Mouse (Mus musculus) forebrain, embryonic 14.5 days (tissue): ENCODE data around the gene Cx3cr1. TPM values are rescaled to one million over a fixed set of nuclear protein-coding genes. Genes with fewer than 3 reads are reported as not detected.

Experiments
- ATAC-seq: fragments of 200-750 bp; cut with Nextera tagmentation; 2 replicates; pipeline ENCODE4 v1.8.0; 2017; ENCODE audit warnings: mild to moderate bottlenecking, moderate library complexity
- DNase-seq: peaks from one replicate; pipeline ENCODE4 v3.0.0-alpha.2; 2015; ENCODE audit warnings: low spot score
- H3K27ac ChIP-seq: fragments of 300-500 bp; sonication (generic); 2 replicates; pipeline ENCODE4 v1.5.1; 2014; ENCODE audit warnings: low read depth, mild to moderate bottlenecking, control low read depth, low read length, moderate library complexity
- H3K27me3 ChIP-seq: fragments of 300-500 bp; sonication (generic); replicated peaks from 2 replicates; pipeline ENCODE4 v1.6.1; 2014; ENCODE audit warnings: low read length, control low read depth, mixed read lengths; ENCODE audit not compliant: control insufficient read depth, insufficient read depth
- H3K36me3 ChIP-seq: fragments of 300-500 bp; sonication (generic); 2 replicates; pipeline ENCODE4 v1.6.1; 2014; ENCODE audit warnings: low read length, control low read depth; ENCODE audit not compliant: control insufficient read depth, insufficient read depth
- H3K4me1 ChIP-seq: fragments of 300-500 bp; sonication (generic); 2 replicates; pipeline ENCODE4 v1.6.1; 2014; ENCODE audit warnings: antibody characterized with exemption, low read length, control low read depth; ENCODE audit not compliant: control insufficient read depth, insufficient read depth
- H3K4me2 ChIP-seq: fragments of 300-500 bp; sonication (generic); 2 replicates; pipeline ENCODE4 v1.6.1; 2014; ENCODE audit warnings: mild to moderate bottlenecking, control low read depth, low read length
- H3K4me3 ChIP-seq: fragments of 300-500 bp; sonication (generic); 2 replicates; pipeline ENCODE4 v1.5.1; 2014; ENCODE audit warnings: low read depth, low read length, control low read depth
- H3K9ac ChIP-seq: fragments of 300-500 bp; sonication (generic); 2 replicates; pipeline ENCODE4 v1.6.1; 2014; ENCODE audit warnings: mild to moderate bottlenecking, low read length, control low read depth, moderate library complexity
- H3K9me3 ChIP-seq: fragments of 300-500 bp; sonication (generic); replicated peaks from 2 replicates; pipeline ENCODE4 v1.6.1; 2016; ENCODE audit warnings: low read length, control low read depth, mixed read lengths; ENCODE audit not compliant: control insufficient read depth
- WGBS: fragments of 180-500 bp; shearing (Covaris S2); extraction: QIAGEN DNeasy Blood & Tissue Kit; methylation state at CpG from one replicate; pipeline ENCODE4 v1.1.7; 2014; 5-methylcytosine and 5-hydroxymethylcytosine counted together
- polyA plus RNA-seq: library from polyadenylated mRNA; unstranded; fragments of >200 nt; fragmentation: Nextera tagmentation; extraction: Ambion mirVana; gene quantifications from 2 replicates; pipeline ENCODE4 v1.2.1, GENCODE M21; 2014

Cx3cr1 gene
- polyA plus RNA-seq, 1 experiment from 2014 or later = 2.5 TPM

DNA sequence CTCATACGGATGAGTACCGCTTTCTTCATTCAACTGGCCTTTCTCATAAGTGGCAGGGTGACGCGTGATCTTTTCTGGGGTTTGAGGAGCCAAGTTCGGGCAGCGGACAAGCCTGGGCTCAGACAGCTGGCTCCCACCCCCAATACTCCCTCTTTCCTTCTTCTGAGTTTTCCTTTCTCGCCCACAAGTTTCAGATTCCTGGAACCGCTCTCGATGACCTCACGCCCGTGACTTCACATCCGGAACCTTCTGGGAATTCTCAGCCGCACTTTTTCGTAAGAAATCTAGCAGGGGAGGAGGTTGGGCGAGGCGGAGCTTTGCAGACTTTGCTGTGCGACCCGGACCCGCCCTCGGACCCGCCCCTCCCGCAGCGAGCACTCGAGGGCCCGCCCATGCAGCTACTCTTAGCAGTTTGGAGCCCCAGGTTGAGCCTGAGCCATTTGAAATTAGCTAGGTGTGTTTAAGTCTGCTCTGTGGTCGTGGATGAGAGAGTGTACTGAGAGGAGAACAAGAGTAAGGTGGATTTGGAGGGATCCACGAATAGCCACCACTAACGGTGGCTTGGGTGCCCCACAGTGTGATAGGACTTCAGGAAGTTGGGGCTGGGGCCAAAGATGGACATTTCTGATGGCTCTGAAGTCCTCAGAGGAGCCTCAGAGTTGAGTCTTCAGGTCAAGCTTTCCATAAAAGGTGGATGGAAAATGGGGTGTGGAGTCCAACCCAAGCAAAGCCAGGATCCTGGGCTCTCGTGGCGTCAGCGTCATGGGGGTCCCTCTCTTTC lies 67.5 kb downstream of the Cx3cr1 start:
- Histone ChIP-seq H3K27ac (no peak overlapping the region), H3K4me3 (peak overlapping the region; percentile 22), H3K27me3 (no peaks in the 10 kb centered on the region), H3K4me1 (peaks cover 8% of the 10 kb centered on the region; the same call in 1 of the 2 replicates), H3K4me2 (peak overlapping the region; percentile 54), H3K36me3 (no peaks in the 10 kb centered on the region), H3K9me3 (no peaks in the 10 kb centered on the region), H3K9ac (peak overlapping the region; percentile 48)
- WGBS = 10% methylated on average over 31 of the region's 31 CpGs
- ATAC-seq (peak; percentile 63), DNase-seq (peak; percentile 76)

DNA sequence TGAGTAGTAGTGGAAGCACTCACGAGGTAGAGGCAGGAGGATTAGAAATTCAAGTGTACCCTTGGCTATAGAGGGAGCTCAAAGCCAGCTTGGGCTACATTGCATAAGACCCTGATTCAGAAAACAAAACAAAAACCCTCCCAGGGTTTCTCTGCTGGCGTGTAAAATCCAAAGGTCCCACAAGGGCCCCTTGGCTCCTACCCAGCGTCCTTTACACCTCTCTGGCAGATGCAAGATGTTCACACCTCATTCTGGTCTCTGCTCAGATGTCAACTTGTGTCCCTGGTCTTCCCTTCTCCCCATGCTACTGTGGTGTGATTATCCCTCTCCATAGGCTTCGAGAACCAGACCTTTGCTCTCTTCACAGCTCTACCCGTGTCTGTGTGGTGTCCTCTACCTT lies 68.9 kb downstream of the Cx3cr1 start:
- no peak for ATAC-seq
- Histone ChIP-seq H3K36me3 (no peaks in the 10 kb centered on the region), H3K27me3 (no peaks in the 10 kb centered on the region), H3K27ac (no peak overlapping the region), H3K4me1 (peaks cover 8% of the 10 kb centered on the region; the same call in 1 of the 2 replicates), H3K9ac (no peak overlapping the region), H3K9me3 (no peaks in the 10 kb centered on the region), H3K4me2 (no peak overlapping the region), H3K4me3 (no peak overlapping the region)
- DNase-seq = no peak
- WGBS = 78% methylated on average over 5 of the region's 5 CpGs

DNA sequence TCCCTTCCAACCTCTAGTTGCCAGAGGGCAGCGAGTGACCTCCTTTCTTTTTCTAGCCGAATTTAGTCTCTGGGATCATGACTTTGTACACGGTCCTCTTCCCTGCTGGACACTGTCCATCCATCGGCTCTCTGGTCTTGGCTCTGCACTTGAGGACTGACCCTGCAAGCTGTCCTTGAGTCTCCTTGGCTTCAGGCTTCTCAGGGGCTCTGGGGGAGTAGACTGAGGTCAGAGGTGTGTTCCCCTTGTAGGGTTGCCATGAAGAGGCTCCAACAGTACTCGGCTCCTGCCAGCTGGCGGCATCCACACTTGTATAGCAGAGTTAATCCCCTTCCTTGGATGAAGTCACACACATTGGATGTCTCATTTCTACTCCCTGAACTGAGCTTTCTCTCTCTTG lies 70.0 kb downstream of the Cx3cr1 start:
- no peak for ATAC-seq
- H3K4me1 ChIP-seq = peaks cover 8% of the 10 kb centered on the region; the same call in 1 of the 2 replicates
- H3K27ac ChIP-seq = no peak overlapping the region
- H3K4me3 ChIP-seq = no peak overlapping the region
- no peaks in the 10 kb centered on the region for H3K27me3 ChIP-seq
- H3K9me3 ChIP-seq = no peaks in the 10 kb centered on the region
- DNase-seq = no peak
- H3K36me3 ChIP-seq = no peaks in the 10 kb centered on the region
- H3K9ac ChIP-seq = no peak overlapping the region
- no peak overlapping the region for H3K4me2 ChIP-seq
- 75% methylated on average over 6 of the region's 6 CpGs for WGBS

DNA sequence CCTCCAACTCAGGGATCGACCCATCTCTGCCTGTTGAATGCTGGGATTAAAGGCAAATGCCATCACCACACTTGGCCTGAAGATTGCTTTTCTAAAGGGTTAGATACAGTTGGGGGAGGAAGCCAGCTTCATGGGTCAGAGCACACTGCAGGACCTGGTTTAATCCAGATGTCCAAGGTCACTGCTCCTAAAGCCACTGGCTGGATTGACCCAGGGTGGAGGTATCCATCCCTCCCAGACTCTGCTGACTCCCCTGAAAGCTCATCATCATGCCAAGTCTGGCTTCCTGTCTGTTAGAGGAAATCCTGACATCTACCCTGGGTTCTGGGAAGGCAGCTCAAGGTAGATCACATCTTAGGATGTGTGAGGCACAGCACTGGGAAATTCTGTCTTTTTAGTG lies 70.9 kb downstream of the Cx3cr1 start:
- H3K9ac ChIP-seq = no peak overlapping the region
- DNase-seq = no peak
- H3K4me2 ChIP-seq = no peak overlapping the region
- H3K36me3 ChIP-seq = no peaks in the 10 kb centered on the region
- no peak overlapping the region for H3K4me3 ChIP-seq
- H3K9me3 ChIP-seq = no peaks in the 10 kb centered on the region
- no peak for ATAC-seq
- no peak overlapping the region for H3K27ac ChIP-seq
- peaks cover 8% of the 10 kb centered on the region; the same call in 1 of the 2 replicates for H3K4me1 ChIP-seq
- H3K27me3 ChIP-seq = no peaks in the 10 kb centered on the region
- 76% methylated on average over 1 of the region's 1 CpGs for WGBS

DNA sequence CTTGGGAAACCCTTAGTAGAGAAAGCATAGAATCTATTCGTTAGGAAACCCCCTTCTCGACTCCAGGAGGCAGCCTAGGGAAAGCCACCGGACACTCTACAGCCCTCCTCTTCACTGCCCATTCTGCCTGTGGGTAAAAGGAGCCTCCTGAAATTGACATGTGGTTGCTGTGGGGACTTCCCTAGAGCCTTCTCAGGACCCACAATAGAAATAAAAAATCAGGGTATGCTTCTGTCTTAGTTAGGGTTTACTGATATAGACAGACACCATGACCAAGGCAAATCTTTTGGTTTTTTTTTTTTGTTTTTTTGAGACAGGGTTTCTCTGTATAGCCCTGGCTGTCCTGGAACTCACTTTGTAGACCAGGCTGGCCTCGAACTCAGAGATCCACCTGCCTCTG lies 73.6 kb downstream of the Cx3cr1 start:
- no peak overlapping the region for H3K9ac ChIP-seq
- no peak overlapping the region for H3K4me2 ChIP-seq
- no peak overlapping the region for H3K27ac ChIP-seq
- H3K9me3 ChIP-seq = no peaks in the 10 kb centered on the region
- H3K4me3 ChIP-seq = no peak overlapping the region
- no peaks in the 10 kb centered on the region for H3K36me3 ChIP-seq
- ATAC-seq (no peak), DNase-seq (no peak)
- no peaks in the 10 kb centered on the region for H3K27me3 ChIP-seq
- no peaks in the 10 kb centered on the region for H3K4me1 ChIP-seq
- 90% methylated on average over 4 of the region's 4 CpGs for WGBS

DNA sequence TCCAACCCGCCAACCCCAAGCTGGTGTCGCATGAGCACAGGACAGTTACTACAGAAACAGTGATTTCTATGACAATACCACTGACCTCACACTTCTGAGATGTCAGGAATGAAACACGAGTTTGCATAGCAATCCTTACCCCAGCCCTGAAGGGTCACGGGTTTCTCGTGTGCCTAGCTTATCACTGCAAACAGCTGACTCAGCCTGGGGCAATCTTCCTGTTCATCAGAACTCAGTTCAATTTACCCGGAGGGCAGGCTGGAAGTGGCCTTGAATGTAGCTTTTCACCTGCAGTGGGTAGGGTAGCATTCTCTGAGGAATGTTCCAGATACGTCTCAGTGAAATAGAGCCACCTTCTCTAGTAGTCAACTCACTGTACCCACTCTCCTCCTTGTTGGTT lies 75.5 kb downstream of the Cx3cr1 start:
- H3K36me3 ChIP-seq = no peaks in the 10 kb centered on the region
- no peak overlapping the region for H3K4me2 ChIP-seq
- no peaks in the 10 kb centered on the region for H3K9me3 ChIP-seq
- H3K27me3 ChIP-seq = no peaks in the 10 kb centered on the region
- no peak overlapping the region for H3K27ac ChIP-seq
- H3K9ac ChIP-seq = no peak overlapping the region
- 83% methylated on average over 7 of the region's 7 CpGs for WGBS
- no peak for DNase-seq
- H3K4me1 ChIP-seq = no peaks in the 10 kb centered on the region
- no peak overlapping the region for H3K4me3 ChIP-seq
- ATAC-seq = no peak

DNA sequence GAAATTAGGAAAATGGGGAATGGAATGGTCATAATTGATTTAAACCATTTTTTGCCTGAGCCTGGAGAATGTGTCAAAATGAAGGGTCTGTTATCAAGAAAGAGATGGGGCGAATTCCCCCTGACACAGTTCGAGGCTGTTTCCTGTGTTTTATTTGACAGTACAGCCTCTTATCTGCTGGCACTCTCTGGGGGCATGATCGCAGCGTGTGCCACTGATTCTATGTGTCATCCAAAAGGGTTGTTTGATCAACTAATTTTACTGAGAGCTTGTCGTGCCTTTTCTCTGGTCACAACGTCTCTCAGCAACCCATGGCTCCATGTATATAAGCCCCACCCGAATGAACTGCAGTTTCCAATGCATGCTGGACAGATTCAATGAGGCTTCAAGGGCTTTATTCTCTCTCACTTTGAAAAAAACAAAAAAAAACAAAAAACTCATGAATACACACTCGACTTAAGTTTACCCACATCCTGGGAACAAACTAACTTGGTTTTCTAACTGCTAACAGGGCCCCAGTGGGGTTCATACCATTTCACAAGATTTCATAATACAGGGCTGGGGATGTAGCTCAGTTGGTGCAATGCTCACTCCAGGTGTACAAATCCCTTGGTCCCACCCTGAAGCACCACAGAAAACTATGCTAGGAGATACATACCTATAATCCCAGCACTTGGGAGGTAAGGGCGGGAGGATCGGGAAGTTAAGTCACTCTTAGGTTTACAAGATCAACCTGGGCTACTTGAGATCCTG lies 76.4 kb downstream of the Cx3cr1 start:
- WGBS = 73% methylated on average over 10 of the region's 10 CpGs
- Histone ChIP-seq H3K9ac (no peak overlapping the region), H3K36me3 (no peaks in the 10 kb centered on the region), H3K4me1 (no peaks in the 10 kb centered on the region), H3K27me3 (no peaks in the 10 kb centered on the region), H3K4me2 (no peak overlapping the region), H3K9me3 (no peaks in the 10 kb centered on the region), H3K27ac (no peak overlapping the region), H3K4me3 (no peak overlapping the region)
- DNase-seq (no peak), ATAC-seq (no peak)

DNA sequence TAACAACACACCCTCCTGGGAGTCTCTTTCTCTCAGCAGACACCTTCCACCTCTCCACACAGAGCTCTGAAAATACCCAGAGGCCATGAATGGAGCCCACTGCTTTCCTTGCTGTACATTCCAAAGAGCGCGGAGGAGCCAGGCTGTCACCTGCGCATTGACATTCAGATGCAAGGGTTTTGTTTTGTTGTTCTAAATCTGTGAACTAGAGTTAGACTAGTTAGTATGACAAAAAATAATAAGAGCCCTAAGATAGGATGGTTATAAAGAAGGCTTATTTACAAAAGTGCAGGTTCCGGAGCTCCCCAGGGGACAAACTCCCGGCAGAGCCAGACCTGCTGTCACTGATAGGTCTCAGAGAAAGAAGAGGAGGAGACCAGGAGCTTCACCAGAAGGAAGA lies 78.4 kb downstream of the Cx3cr1 start:
- Histone ChIP-seq H3K9me3 (no peaks in the 10 kb centered on the region), H3K36me3 (no peaks in the 10 kb centered on the region), H3K4me2 (no peak overlapping the region), H3K27ac (no peak overlapping the region), H3K27me3 (no peaks in the 10 kb centered on the region), H3K4me1 (no peaks in the 10 kb centered on the region), H3K4me3 (no peak overlapping the region), H3K9ac (no peak overlapping the region)
- DNase-seq = no peak
- no peak for ATAC-seq
- WGBS = 17% methylated on average over 5 of the region's 5 CpGs

DNA sequence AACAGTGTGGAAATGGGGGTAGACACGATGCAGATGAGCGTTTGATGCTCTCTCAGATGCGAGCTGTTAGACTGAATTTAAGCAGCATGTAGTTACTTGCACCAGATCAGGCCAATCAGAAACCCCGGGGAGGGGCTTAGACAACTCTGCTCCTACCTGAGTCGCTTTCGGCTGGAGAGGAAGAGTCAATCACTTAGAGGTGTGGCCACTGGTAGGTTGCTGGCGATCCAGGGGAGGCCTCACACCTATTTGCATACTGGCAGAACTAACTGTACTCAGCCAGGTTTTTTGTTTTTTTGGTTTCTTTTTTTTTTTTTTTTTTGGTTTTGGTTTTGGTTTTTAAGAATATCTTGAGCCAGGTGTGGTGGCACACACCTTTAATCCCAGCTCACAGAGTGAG lies 81.4 kb downstream of the Cx3cr1 start:
- 47% methylated on average over 7 of the region's 7 CpGs for WGBS
- Histone ChIP-seq H3K9me3 (no peaks in the 10 kb centered on the region), H3K4me1 (peaks cover under 1% of the 10 kb centered on the region; the same call in 1 of the 2 replicates), H3K9ac (no peak overlapping the region), H3K36me3 (no peaks in the 10 kb centered on the region), H3K27me3 (no peaks in the 10 kb centered on the region), H3K27ac (no peak overlapping the region), H3K4me3 (no peak overlapping the region), H3K4me2 (no peak overlapping the region)
- ATAC-seq (no peak), DNase-seq (no peak)
